Mouse (Mus musculus) NIH3T3 (cell line): ENCODE measurements around the gene Dpagt1.
"Not testable (repeated sequence)": the region's sequence is repeated elsewhere in the genome, so short reads cannot be mapped to it uniquely, and the experiment has no call there.

Experiments
- DNase-seq: peaks from one replicate; pipeline ENCODE4 v3.0.0-alpha.2; 2012; ENCODE audit warnings: low read depth

The Dpagt1 gene

GRCm38 (mm10) chr9:44337436-44338169 lies 11.8 kb downstream of the Dpagt1 start:
- DNase-seq = no peak

DNA sequence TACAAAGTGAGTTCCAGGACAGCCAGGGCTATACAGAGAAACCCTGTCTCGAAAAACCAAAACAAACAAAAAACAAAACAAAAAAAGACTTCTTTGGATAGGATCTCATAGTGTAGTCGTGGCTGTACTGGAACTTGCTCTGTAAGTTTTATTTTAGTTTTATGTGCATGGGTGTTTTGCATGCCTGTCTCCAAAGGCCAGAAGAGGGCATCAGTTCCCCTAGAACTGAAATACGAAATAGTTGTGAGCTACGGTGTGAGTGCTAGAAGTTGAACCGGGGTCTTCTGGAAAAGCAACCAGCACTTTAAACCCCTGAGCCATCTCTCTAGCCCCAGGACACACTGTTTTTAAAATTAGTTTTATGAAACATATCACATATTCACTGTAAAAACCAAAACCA lies 12.8 kb downstream of the Dpagt1 start:
- DNase-seq = no peak

- no peak for DNase-seq
Measured at GRCm38 (mm10) chr9:44341487-44341886, 15.7 kb downstream of the Dpagt1 start.

- DNase-seq = no peak
Measured at GRCm38 (mm10) chr9:44342173-44342572, 16.4 kb downstream of the Dpagt1 start.

DNA sequence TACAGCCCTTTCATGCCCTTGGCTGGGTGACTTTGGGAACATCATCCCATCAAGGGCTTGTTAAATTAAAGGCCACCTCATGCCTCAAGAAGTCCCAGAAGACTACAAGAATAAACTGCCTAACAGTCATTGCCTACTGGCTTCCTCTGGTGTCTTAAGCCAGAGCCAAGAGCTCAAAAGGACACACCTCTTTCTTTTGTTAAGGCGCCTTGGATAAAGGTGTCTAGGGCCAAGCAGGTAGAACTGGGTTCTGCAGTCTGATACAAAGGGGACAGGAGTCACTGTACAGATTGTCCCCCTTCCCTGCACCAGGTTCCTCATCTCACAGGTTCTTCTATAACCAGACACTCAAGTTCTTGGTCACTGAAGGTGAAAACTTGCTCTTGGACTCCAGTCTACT lies 16.8 kb downstream of the Dpagt1 start:
- DNase-seq = no peak

GRCm38 (mm10) chr9:44343290-44343689 lies 17.5 kb downstream of the Dpagt1 start:
- peak; percentile 36 for DNase-seq

- DNase-seq = peak; percentile 92
Measured at GRCm38 (mm10) chr9:44343781-44344421, 18.1 kb downstream of the Dpagt1 start, which contains the start of gene Hmbs. TSS of gene Hmbs (minus strand) at chr9:44344228.

DNA sequence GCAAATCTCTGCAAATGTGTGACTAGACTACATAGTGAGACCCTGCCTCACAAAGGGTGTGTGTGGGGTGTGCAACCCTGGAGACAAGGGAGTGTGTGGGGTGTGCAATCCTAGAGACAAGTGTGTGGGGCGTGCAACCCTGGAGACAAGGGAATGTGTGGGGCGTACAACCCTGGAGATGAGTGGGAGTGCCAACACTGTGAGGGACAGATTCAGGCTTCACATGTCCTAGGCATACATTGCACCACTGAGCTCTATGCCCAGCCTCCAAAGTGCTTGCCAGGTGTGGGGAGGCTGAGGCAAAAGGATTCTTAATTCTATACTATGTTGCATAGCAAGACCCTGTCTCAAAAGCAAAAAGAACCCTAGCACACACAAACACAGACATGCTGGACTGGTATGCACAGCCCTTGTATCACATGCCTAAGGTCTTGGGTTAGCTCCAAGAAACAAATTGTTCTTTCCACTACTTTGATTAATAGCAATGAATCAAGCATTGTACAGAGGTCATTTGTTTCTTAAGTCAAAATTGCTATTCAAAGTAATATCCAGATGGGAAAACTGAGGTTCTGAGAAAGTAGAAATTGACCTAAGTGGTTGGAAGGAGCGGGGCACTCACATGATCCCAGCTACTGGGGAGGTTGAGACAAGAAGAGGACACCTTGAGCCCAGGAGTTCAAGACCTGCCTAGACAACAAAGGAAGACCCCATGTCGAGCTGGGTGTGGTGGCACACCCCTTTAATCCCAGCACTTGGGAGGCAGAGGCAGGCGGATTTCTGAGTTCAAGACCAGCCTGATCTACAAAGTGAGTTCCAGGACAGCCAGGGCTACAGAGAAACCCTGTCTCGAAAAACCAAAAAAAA lies 20.0 kb downstream of the Dpagt1 start:
- no peak for DNase-seq

DNA sequence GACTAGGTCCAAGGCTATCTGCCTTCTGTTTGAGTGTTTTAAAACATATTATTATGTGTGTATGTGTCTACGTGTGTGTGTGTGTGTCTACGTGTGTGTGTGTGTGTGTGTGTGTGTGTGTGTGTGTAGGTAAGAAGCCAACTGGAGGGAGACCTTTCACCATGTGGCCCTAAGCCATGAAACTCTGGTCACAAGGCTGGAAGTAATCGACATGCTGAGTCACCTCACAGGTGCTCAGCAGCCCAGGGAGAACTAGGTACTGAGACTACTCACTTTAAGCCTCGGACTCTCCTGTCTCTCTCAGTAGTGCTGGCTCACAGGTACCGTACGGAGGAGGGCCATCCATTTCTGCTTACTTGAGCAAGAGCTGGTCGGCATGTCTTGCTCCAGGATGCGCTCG lies 21.3 kb downstream of the Dpagt1 start:
- no peak for DNase-seq

- DNase-seq = no peak
Measured at GRCm38 (mm10) chr9:44347621-44348020, 21.8 kb downstream of the Dpagt1 start.

DNA sequence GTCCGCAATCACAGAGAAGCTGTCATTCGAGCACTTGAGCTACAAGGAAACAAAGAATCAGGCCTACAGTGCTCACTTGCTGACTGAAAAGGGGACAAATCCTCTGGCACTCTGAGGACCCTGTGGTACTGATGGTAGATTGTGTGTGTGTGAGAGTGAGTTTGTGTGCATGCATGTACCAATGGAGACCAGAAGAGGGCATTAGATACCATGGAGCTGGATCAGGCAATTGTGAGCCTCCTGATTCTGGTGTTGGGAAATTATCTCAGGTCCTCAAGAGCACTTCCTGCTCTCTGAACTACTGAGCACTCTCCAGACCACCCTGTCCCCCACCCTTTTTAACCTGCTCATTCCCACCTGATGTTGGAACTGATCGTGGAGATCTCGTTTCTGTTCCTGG lies 22.7 kb downstream of the Dpagt1 start:
- no peak for DNase-seq

GRCm38 (mm10) chr9:44351396-44351795 lies 25.6 kb downstream of the Dpagt1 start:
- no peak for DNase-seq

- DNase-seq = no peak
Measured at GRCm38 (mm10) chr9:44352337-44352736, 26.5 kb downstream of the Dpagt1 start.

GRCm38 (mm10) chr9:44353142-44353541 lies 27.3 kb downstream of the Dpagt1 start:
- DNase-seq = no peak

GRCm38 (mm10) chr9:44357207-44357606 lies 31.4 kb downstream of the Dpagt1 start:
- peak; percentile 59 for DNase-seq

DNA sequence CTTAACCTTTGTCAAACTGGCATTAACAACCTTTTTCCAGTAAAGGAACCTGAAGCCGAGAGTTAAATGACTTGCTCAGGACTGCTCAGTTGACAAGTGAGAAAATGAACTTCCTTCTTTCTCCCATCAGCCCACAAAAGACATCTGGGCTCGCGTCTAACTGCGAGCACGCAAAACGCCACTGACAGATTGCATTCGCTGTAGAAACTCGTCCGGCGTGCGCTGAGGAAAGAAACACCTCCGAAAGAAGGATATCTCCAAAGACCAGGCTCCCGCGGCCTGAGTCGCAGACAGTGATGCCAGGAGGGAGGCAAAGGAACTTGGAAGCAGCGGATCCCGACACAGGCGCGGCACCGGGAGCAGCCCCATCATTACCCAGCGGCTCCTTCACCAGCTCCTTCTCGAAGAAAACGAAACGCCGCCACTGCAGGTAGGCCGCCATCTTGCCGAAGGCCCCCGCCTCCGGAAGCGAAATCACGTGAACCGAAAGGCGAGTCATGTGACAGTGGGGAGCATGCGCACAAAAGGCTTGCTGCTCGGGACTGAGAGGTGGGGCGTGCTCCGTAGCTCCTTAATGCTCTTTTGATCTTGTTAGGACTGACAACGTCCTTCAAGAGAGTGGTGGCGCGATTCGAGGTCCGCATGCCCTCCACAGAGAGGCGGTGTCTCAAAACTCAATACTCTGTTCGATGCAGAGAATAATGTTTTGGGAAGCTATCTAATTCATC lies 35.5 kb downstream of the Dpagt1 start, which contains the start of gene Vps11:
TSS of gene Vps11 (minus strand) at position 481 of the 728 bp plus-strand sequence.
- peak; percentile 97 for DNase-seq

DNA sequence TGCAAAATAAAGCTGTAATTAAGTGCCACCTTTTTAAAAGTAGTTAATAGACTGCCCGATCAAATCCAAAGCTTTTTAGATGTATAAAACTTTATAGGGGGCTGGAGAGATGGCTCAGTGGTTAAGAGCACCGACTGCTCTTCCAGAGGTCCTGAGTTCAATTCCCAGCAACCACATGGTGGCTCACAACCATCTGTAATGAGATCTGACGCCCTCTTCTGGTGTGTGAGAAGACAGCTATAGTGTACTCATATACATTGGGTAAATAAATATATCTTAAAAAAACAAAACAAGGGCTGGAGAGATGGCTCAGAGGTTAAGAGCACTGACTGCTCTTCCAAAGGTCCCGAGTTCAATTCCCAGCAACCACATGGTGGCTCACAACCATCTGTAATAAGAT lies 36.1 kb downstream of the Dpagt1 start:
- DNase-seq = not testable (repeated sequence)

GRCm38 (mm10) chr9:44364480-44364879 lies 38.7 kb downstream of the Dpagt1 start:
- DNase-seq = peak; percentile 58

DNA sequence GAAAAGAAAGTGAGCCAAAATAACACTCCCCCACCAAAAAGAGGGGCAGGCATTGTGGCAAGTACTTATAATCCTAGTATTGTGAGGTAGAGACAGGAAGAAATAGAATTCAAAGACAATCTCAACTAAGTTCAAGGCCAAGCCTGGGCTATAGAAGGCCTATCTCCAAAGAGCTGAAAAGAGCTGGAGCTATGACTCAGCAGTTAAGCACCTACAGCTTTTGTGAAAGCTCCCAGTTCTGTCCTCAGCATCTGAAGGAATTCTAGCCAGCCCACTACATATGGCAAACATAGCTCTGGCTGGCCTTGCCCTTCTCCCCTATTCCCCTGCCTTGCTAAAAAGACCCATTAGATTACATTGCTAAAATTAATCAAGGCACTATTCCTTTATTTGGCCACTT lies 47.6 kb downstream of the Dpagt1 start:
- no peak for DNase-seq

GRCm38 (mm10) chr9:44376141-44376540 lies 50.3 kb downstream of the Dpagt1 start:
- DNase-seq = no peak

DNA sequence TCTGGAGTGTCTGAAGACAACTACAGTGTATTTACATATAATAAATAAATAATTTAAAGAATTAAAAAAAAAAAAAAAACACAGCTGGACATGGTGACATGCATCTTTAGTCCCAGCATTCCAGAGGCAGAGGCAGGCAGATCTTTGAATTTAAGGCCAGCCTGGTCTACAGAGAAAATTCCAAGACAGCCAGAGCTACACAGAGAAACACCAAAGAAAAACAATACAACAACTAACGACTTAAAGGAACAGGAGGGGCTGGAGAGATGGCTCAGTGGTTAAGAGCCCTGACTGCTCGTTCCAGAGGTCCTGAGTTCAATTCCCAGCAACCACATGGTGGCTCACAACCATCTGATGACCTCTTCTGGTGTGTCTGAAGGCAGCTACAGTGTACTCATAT lies 51.5 kb downstream of the Dpagt1 start:
- DNase-seq = not testable (repeated sequence)
